Mouse (Mus musculus): ENCODE data around the gene Cav3. TPM values are rescaled to one million over a fixed set of nuclear protein-coding genes. Genes with fewer than 3 reads are reported as not detected.

Gene Cav3
- polyA plus RNA-seq, 1 experiment from 2014 or later, result not detected

- no peaks in the 10 kb centered on the region for H3K36me3 ChIP-seq (ENCODE audit: poor library complexity, severe bottlenecking)
- WGBS, result 70% methylated on average over 8 of the region's 8 CpGs
- no peak for ATAC-seq
- H3K4me2 ChIP-seq, result no peak overlapping the region
- no peak overlapping the region for H3K4me3 ChIP-seq
- H3K4me1 ChIP-seq, result no peaks in the 10 kb centered on the region
- 0 out of 2 replicates have a peak, but pooled peaks cover 7% of the 10 kb centered on the region for H3K27me3 ChIP-seq
- no peaks in the 10 kb centered on the region for H3K9me3 ChIP-seq (replicated peaks)
- H3K27ac ChIP-seq, result no peak overlapping the region
- H3K9ac ChIP-seq, result no peak overlapping the region
These were observed 37.2 kb downstream of the Cav3 start for GRCm38 (mm10) chr6:112496291-112497060.

GRCm38 (mm10) chr6:112497456-112497855 is 38.2 kb downstream of the Cav3 start:
- Histone ChIP-seq H3K36me3 (ENCODE audit: poor library complexity, severe bottlenecking) (no peaks in the 10 kb centered on the region), H3K27ac (no peak overlapping the region), H3K27me3 (no peaks in the 10 kb centered on the region), H3K9me3 (replicated peaks) (no peaks in the 10 kb centered on the region), H3K4me3 (no peak overlapping the region), H3K9ac (no peak overlapping the region), H3K4me2 (no peak overlapping the region), H3K4me1 (no peaks in the 10 kb centered on the region)
- 76% methylated on average over 2 of the region's 2 CpGs for WGBS
- ATAC-seq, result no peak

GRCm38 (mm10) chr6:112498716-112499115 is 39.4 kb downstream of the Cav3 start:
- Histone ChIP-seq H3K9ac (no peak overlapping the region), H3K4me1 (no peaks in the 10 kb centered on the region), H3K4me2 (no peak overlapping the region), H3K9me3 (replicated peaks) (no peaks in the 10 kb centered on the region), H3K27me3 (no peaks in the 10 kb centered on the region), H3K4me3 (no peak overlapping the region), H3K27ac (no peak overlapping the region), H3K36me3 (ENCODE audit: poor library complexity, severe bottlenecking) (no peaks in the 10 kb centered on the region)
- 83% methylated on average over 3 of the region's 3 CpGs for WGBS
- no peak for ATAC-seq

- Histone ChIP-seq H3K9me3 (replicated peaks) (no peaks in the 10 kb centered on the region), H3K4me3 (no peak overlapping the region), H3K36me3 (ENCODE audit: poor library complexity, severe bottlenecking) (no peaks in the 10 kb centered on the region), H3K27ac (no peak overlapping the region), H3K27me3 (no peaks in the 10 kb centered on the region), H3K9ac (no peak overlapping the region), H3K4me1 (no peaks in the 10 kb centered on the region), H3K4me2 (no peak overlapping the region)
- no peak for ATAC-seq
- WGBS, result 85% methylated on average over 2 of the region's 2 CpGs
These were observed 40.2 kb downstream of the Cav3 start for GRCm38 (mm10) chr6:112499456-112499855.

GRCm38 (mm10) chr6:112501156-112501555 is 41.9 kb downstream of the Cav3 start:
- H3K4me1 ChIP-seq, result no peaks in the 10 kb centered on the region
- H3K4me3 ChIP-seq, result no peak overlapping the region
- no peak for ATAC-seq
- no peaks in the 10 kb centered on the region for H3K27me3 ChIP-seq
- H3K9me3 ChIP-seq (replicated peaks), result no peaks in the 10 kb centered on the region
- H3K36me3 ChIP-seq (ENCODE audit: poor library complexity, severe bottlenecking), result no peaks in the 10 kb centered on the region
- WGBS, result 69% methylated on average over 2 of the region's 2 CpGs
- H3K9ac ChIP-seq, result no peak overlapping the region
- H3K27ac ChIP-seq, result no peak overlapping the region
- no peak overlapping the region for H3K4me2 ChIP-seq

GRCm38 (mm10) chr6:112507617-112508016 is 48.3 kb downstream of the Cav3 start:
- Histone ChIP-seq H3K9me3 (replicated peaks) (no peaks in the 10 kb centered on the region), H3K9ac (no peak overlapping the region), H3K27me3 (no peaks in the 10 kb centered on the region), H3K27ac (no peak overlapping the region), H3K4me3 (no peak overlapping the region), H3K4me2 (no peak overlapping the region), H3K4me1 (0 out of 2 replicates have a peak, but pooled peaks cover 5% of the 10 kb centered on the region), H3K36me3 (ENCODE audit: poor library complexity, severe bottlenecking) (no peaks in the 10 kb centered on the region)
- no peak for ATAC-seq
- WGBS, result 87% methylated on average over 2 of the region's 2 CpGs

- Histone ChIP-seq H3K9me3 (replicated peaks) (no peaks in the 10 kb centered on the region), H3K4me1 (0 out of 2 replicates have a peak, but pooled peaks cover 5% of the 10 kb centered on the region), H3K36me3 (ENCODE audit: poor library complexity, severe bottlenecking) (no peaks in the 10 kb centered on the region), H3K4me2 (no peak overlapping the region), H3K27me3 (no peaks in the 10 kb centered on the region), H3K9ac (no peak overlapping the region), H3K4me3 (no peak overlapping the region), H3K27ac (no peak overlapping the region)
- no peak for ATAC-seq
- 44% methylated on average over 2 of the region's 2 CpGs for WGBS
These were observed 50.4 kb downstream of the Cav3 start for GRCm38 (mm10) chr6:112509590-112510131.

GRCm38 (mm10) chr6:112510346-112510745 is 51.0 kb downstream of the Cav3 start:
- H3K27me3 ChIP-seq, result no peaks in the 10 kb centered on the region
- no peak overlapping the region for H3K27ac ChIP-seq
- 0 out of 2 replicates have a peak, but pooled peaks cover 5% of the 10 kb centered on the region for H3K4me1 ChIP-seq
- no peak overlapping the region for H3K4me3 ChIP-seq
- ATAC-seq, result peak; percentile 75
- H3K4me2 ChIP-seq, result no peak overlapping the region
- WGBS, result 3% methylated on average over 4 of the region's 4 CpGs
- no peaks in the 10 kb centered on the region for H3K9me3 ChIP-seq (replicated peaks)
- H3K9ac ChIP-seq, result no peak overlapping the region
- no peaks in the 10 kb centered on the region for H3K36me3 ChIP-seq (ENCODE audit: poor library complexity, severe bottlenecking)

GRCm38 (mm10) chr6:112514591-112514990 is 55.3 kb downstream of the Cav3 start:
- ATAC-seq, result no peak
- Histone ChIP-seq H3K4me1 (peaks cover 14% of the 10 kb centered on the region), H3K27ac (no peak overlapping the region), H3K4me3 (no peak overlapping the region), H3K4me2 (no peak overlapping the region), H3K27me3 (no peaks in the 10 kb centered on the region), H3K36me3 (ENCODE audit: poor library complexity, severe bottlenecking) (no peaks in the 10 kb centered on the region), H3K9ac (no peak overlapping the region), H3K9me3 (replicated peaks) (no peaks in the 10 kb centered on the region)
- WGBS, result 88% methylated on average over 6 of the region's 6 CpGs

- Histone ChIP-seq H3K4me3 (no peak overlapping the region), H3K4me2 (no peak overlapping the region), H3K9ac (no peak overlapping the region), H3K27ac (no peak overlapping the region), H3K4me1 (peaks cover 9% of the 10 kb centered on the region), H3K9me3 (replicated peaks) (no peaks in the 10 kb centered on the region), H3K27me3 (no peaks in the 10 kb centered on the region), H3K36me3 (ENCODE audit: poor library complexity, severe bottlenecking) (no peaks in the 10 kb centered on the region)
- 0 out of 2 replicates have a peak, but pooled peaks have one; percentile 48 for ATAC-seq
- WGBS, result 4% methylated on average over 1 of the region's 1 CpGs
These were observed 57.2 kb downstream of the Cav3 start for GRCm38 (mm10) chr6:112516496-112516895.

- Histone ChIP-seq H3K4me1 (peaks cover 9% of the 10 kb centered on the region), H3K36me3 (ENCODE audit: poor library complexity, severe bottlenecking) (no peaks in the 10 kb centered on the region), H3K4me3 (no peak overlapping the region), H3K4me2 (no peak overlapping the region), H3K27me3 (no peaks in the 10 kb centered on the region), H3K27ac (no peak overlapping the region), H3K9ac (no peak overlapping the region), H3K9me3 (replicated peaks) (no peaks in the 10 kb centered on the region)
- no peak for ATAC-seq
- WGBS, result 83% methylated on average over 3 of the region's 3 CpGs
These were observed 58.3 kb downstream of the Cav3 start for GRCm38 (mm10) chr6:112517572-112517971.

- Histone ChIP-seq H3K9ac (no peak overlapping the region), H3K4me3 (no peak overlapping the region), H3K36me3 (ENCODE audit: poor library complexity, severe bottlenecking) (no peaks in the 10 kb centered on the region), H3K4me2 (no peak overlapping the region), H3K4me1 (peaks cover 9% of the 10 kb centered on the region), H3K27me3 (no peaks in the 10 kb centered on the region), H3K27ac (no peak overlapping the region), H3K9me3 (replicated peaks) (no peaks in the 10 kb centered on the region)
- ATAC-seq, result no peak
- 83% methylated on average over 3 of the region's 3 CpGs for WGBS
These were observed 58.7 kb downstream of the Cav3 start for GRCm38 (mm10) chr6:112517991-112518390.

All from forebrain, embryonic 13.5 days (tissue).